Mouse (Mus musculus): ENCODE results near the gene Coa7.

DNA sequence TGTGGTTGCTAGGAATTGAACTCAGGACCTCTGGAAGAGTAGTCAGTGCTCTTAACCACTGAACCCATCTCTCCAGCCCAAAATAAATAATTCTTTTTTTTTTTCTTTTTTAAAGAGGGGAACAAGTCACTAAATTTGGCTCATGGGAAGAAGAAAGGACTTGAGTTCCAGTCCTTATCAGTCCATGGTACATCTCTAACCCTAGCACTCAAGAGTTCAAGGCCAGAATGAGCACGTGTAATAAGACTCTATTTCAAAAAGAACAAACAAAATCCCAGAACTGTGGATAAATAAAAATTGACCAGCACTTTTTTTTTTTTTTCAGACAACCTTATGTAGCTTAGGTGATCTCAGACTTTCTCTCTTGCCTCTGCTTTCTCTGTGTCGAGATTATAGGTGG, 8.8 kb downstream of the Coa7 start:
- TF ChIP-seq CTCF (IDR thresholded peaks at IDR 0.05), result no peak
- TF ChIP-seq EP300 (IDR thresholded peaks at IDR 0.05), result no peak
